Mouse (Mus musculus): ENCODE measurements around the gene Izumo4. TPM values are rescaled to one million over a fixed set of nuclear protein-coding genes. Genes with fewer than 3 reads are reported as not detected.

Gene Izumo4
- total RNA-seq (2015; ENCODE audit: low replicate concordance), result 8.6 and 9.8 TPM in 2 replicates
- 1.3 and 2.2 TPM in 2 replicates for total RNA-seq (2017; ENCODE audit: low replicate concordance)

- ATAC-seq (replicated peaks; ENCODE audit: low FRiP score, poor library complexity, severe bottlenecking), result peak; percentile 70
These were observed at the start of gene Izumo4, which contains the start of gene Mob3a for GRCm38 (mm10) chr10:80701721-80702535. Izumo4 (plus strand) TSS chr10:80702184. Mob3a (minus strand) TSS chr10:80701977.

- no peak for ATAC-seq (replicated peaks; ENCODE audit: low FRiP score, poor library complexity, severe bottlenecking)
These were observed 48.7 kb upstream of the Izumo4 start for GRCm38 (mm10) chr10:80653156-80653720.

- ATAC-seq (replicated peaks; ENCODE audit: low FRiP score, poor library complexity, severe bottlenecking), result no peak
These were observed 47.1 kb upstream of the Izumo4 start for GRCm38 (mm10) chr10:80654866-80655265.

- ATAC-seq (replicated peaks; ENCODE audit: low FRiP score, poor library complexity, severe bottlenecking), result no peak
These were observed 46.4 kb upstream of the Izumo4 start for GRCm38 (mm10) chr10:80655406-80656129.

GRCm38 (mm10) chr10:80656130-80656862, 45.7 kb upstream of the Izumo4 start:
- peak; percentile 67 for ATAC-seq (replicated peaks; ENCODE audit: low FRiP score, poor library complexity, severe bottlenecking)

- peak; percentile 32 for ATAC-seq (replicated peaks; ENCODE audit: low FRiP score, poor library complexity, severe bottlenecking)
These were observed 44.9 kb upstream of the Izumo4 start, which contains the start of gene Btbd2 for GRCm38 (mm10) chr10:80656863-80657623. Btbd2 (minus strand) TSS chr10:80657071.

- no peak for ATAC-seq (replicated peaks; ENCODE audit: low FRiP score, poor library complexity, severe bottlenecking)
These were observed 43.7 kb upstream of the Izumo4 start for GRCm38 (mm10) chr10:80658194-80658840.

GRCm38 (mm10) chr10:80658841-80659202, 43.2 kb upstream of the Izumo4 start:
- peak; percentile 74 for ATAC-seq (replicated peaks; ENCODE audit: low FRiP score, poor library complexity, severe bottlenecking)

GRCm38 (mm10) chr10:80659213-80659612, 42.8 kb upstream of the Izumo4 start:
- peak; percentile 45; the same call in 1 of the 2 replicates for ATAC-seq (replicated peaks; ENCODE audit: low FRiP score, poor library complexity, severe bottlenecking)

- no peak for ATAC-seq (replicated peaks; ENCODE audit: low FRiP score, poor library complexity, severe bottlenecking)
These were observed 40.8 kb upstream of the Izumo4 start for GRCm38 (mm10) chr10:80661149-80661548.

- no peak for ATAC-seq (replicated peaks; ENCODE audit: low FRiP score, poor library complexity, severe bottlenecking)
These were observed 38.3 kb upstream of the Izumo4 start for GRCm38 (mm10) chr10:80663485-80664196.

- peak; percentile 76 for ATAC-seq (replicated peaks; ENCODE audit: low FRiP score, poor library complexity, severe bottlenecking)
These were observed 37.6 kb upstream of the Izumo4 start for GRCm38 (mm10) chr10:80664197-80665015.

GRCm38 (mm10) chr10:80665016-80665380, 37.0 kb upstream of the Izumo4 start:
- no peak for ATAC-seq (replicated peaks; ENCODE audit: low FRiP score, poor library complexity, severe bottlenecking)

GRCm38 (mm10) chr10:80665459-80665858, 36.5 kb upstream of the Izumo4 start:
- no peak for ATAC-seq (replicated peaks; ENCODE audit: low FRiP score, poor library complexity, severe bottlenecking)

GRCm38 (mm10) chr10:80665981-80666733, 35.8 kb upstream of the Izumo4 start:
- no peak for ATAC-seq (replicated peaks; ENCODE audit: low FRiP score, poor library complexity, severe bottlenecking)

GRCm38 (mm10) chr10:80666837-80667412, 35.1 kb upstream of the Izumo4 start:
- ATAC-seq (replicated peaks; ENCODE audit: low FRiP score, poor library complexity, severe bottlenecking), result no peak
